Mouse (Mus musculus) neural tube, embryonic 14.5 days (tissue): ENCODE results near the gene Mcee. TPM values are rescaled to one million over a fixed set of nuclear protein-coding genes. Genes with fewer than 3 reads are reported as not detected.

Experiments
- ATAC-seq: fragments of 200-750 bp; cut with Nextera tagmentation; 2 replicates; pipeline ENCODE4 v1.8.0; 2017; ENCODE audit warnings: low read depth, mild to moderate bottlenecking, moderate TSS enrichment, moderate library complexity
- H3K27ac ChIP-seq: fragments of 300-500 bp; sonication (generic); 2 replicates; pipeline ENCODE4 v1.5.1; 2014; ENCODE audit warnings: low read depth, mild to moderate bottlenecking, control low read depth, low read length, moderate library complexity, mixed read lengths
- H3K27me3 ChIP-seq: fragments of 300-500 bp; sonication (generic); 2 replicates; pipeline ENCODE4 v1.6.1; 2014; ENCODE audit warnings: low read length; ENCODE audit not compliant: control insufficient read depth, insufficient read depth
- H3K36me3 ChIP-seq: fragments of 300-500 bp; sonication (generic); 2 replicates; pipeline ENCODE4 v1.6.1; 2014; ENCODE audit warnings: low read length, mixed read lengths; ENCODE audit not compliant: control insufficient read depth, insufficient read depth
- H3K4me1 ChIP-seq: fragments of 300-500 bp; sonication (generic); 2 replicates; pipeline ENCODE4 v1.6.1; 2014; ENCODE audit warnings: low read length; ENCODE audit not compliant: control insufficient read depth, insufficient read depth
- H3K4me2 ChIP-seq: fragments of 300-500 bp; sonication (generic); 2 replicates; pipeline ENCODE4 v1.6.1; 2014; ENCODE audit warnings: mild to moderate bottlenecking, low read depth, low read length, control low read depth
- H3K4me3 ChIP-seq: fragments of 300-500 bp; sonication (generic); 2 replicates; pipeline ENCODE4 v1.5.1; 2014; ENCODE audit warnings: low read depth, low read length, control low read depth, mixed read lengths
- H3K9ac ChIP-seq: fragments of 300-500 bp; sonication (generic); replicated peaks from 2 replicates; pipeline ENCODE4 v1.6.1; 2014; ENCODE audit warnings: low read depth, mild to moderate bottlenecking, control low read depth, low read length, mixed read lengths
- H3K9me3 ChIP-seq: fragments of 300-500 bp; sonication (generic); 2 replicates; pipeline ENCODE4 v1.6.1; 2016; ENCODE audit warnings: low read length; ENCODE audit not compliant: control insufficient read depth
- WGBS: fragments of 180-500 bp; shearing (Covaris S2); extraction: QIAGEN DNeasy Blood & Tissue Kit; methylation state at CpG from one replicate; pipeline ENCODE4 v1.1.7; 2014; 5-methylcytosine and 5-hydroxymethylcytosine counted together
- polyA plus RNA-seq: library from polyadenylated mRNA; unstranded; fragments of >200 nt; fragmentation: Nextera tagmentation; extraction: Ambion mirVana; gene quantifications from 2 replicates; pipeline ENCODE4 v1.2.1, GENCODE M21; 2014

The Mcee gene
- polyA plus RNA-seq, 1 experiment from 2014 or later: 44.8 TPM

DNA sequence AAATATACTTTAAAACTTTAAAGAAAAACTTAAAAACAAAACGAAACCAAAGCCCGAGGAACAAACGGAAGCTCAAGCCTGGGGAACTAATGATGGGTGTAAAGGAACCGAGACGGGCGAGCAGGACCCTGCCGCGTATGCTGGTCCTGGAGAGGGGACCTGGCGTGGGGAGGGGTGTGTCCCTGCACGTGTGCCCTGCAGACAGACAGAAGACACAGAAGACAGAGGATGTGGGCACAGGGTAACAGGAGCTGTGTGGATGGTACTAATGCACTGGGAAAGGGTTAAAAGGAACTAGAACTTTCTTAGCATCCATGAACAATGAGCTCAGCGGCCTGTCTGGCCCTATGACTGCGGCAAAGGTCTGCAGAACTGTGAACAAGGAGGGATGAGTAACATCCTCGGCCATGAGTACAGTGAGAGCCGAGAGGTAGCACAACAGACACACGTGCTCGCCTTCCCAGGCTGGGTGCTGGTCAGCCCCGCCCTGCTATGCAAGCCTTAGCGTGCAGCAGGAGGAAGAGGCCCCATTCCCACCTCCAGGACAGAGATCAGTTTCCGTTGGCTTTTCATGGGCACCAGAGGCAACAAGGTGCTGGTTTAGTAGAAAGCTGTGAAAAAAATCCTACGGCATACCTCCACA is 32.3 kb upstream of the Mcee start:
- H3K4me1 ChIP-seq: no peaks in the 10 kb centered on the region
- peak overlapping the region; percentile 24; the same call in 1 of the 2 replicates for H3K27ac ChIP-seq
- no peaks in the 10 kb centered on the region for H3K27me3 ChIP-seq
- no peaks in the 10 kb centered on the region for H3K9me3 ChIP-seq
- 85% methylated on average over 20 of the region's 20 CpGs for WGBS
- peak; percentile 46; the same call in 1 of the 2 replicates for ATAC-seq
- H3K4me3 ChIP-seq: no peak overlapping the region
- H3K36me3 ChIP-seq: peaks cover 31% of the 10 kb centered on the region; the same call in 1 of the 2 replicates
- H3K9ac ChIP-seq: no peak overlapping the region
- H3K4me2 ChIP-seq: no peak overlapping the region

DNA sequence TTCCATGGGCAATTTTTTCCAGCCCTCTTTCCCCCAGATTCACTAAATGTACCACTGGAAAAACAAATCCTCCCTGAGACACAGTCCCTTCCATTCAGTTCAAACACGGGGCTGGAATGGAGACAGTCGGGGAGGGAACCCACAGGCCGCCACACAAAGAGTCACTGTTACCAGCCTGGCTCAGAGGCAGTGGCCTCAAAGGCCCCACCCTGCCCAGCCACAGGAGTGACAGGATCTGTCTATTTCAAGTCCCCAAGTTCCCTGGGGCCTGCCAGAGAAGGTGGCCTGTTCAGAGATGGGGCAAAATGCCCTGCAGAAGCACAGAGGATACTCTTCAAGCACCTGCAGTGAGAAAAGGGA is 31.8 kb upstream of the Mcee start:
- no peaks in the 10 kb centered on the region for H3K4me1 ChIP-seq
- no peak for ATAC-seq
- H3K9ac ChIP-seq: no peak overlapping the region
- no peak overlapping the region for H3K4me3 ChIP-seq
- peak overlapping the region; percentile 23; the same call in 1 of the 2 replicates for H3K27ac ChIP-seq
- H3K9me3 ChIP-seq: no peaks in the 10 kb centered on the region
- H3K4me2 ChIP-seq: no peak overlapping the region
- peaks cover 31% of the 10 kb centered on the region; the same call in 1 of the 2 replicates for H3K36me3 ChIP-seq
- 62% methylated on average over 3 of the region's 3 CpGs for WGBS
- no peaks in the 10 kb centered on the region for H3K27me3 ChIP-seq

DNA sequence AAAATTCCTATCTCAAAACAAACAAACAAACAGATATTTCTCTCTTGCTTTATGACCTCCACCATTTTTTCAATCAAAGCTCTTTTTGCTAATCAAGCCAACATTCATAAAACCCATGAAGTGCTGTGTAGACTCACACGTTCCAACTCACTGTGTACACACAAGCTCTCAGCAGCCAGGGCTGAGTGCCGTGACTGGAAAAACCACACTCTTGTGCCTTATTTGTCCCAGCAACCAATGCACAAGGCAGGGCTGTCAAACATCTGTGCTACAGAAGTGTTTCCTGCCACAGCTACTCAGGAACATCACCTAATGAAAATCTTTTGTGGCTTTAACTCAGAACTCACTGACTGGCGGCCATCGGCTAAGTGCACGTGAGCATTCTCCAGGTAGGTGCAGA is 26.5 kb upstream of the Mcee start:
- Histone ChIP-seq H3K36me3 (peaks cover 22% of the 10 kb centered on the region), H3K9me3 (no peaks in the 10 kb centered on the region), H3K9ac (no peak overlapping the region), H3K27me3 (no peaks in the 10 kb centered on the region), H3K4me2 (no peak overlapping the region), H3K4me3 (no peak overlapping the region), H3K27ac (no peak overlapping the region), H3K4me1 (no peaks in the 10 kb centered on the region)
- ATAC-seq: no peak
- 97% methylated on average over 5 of the region's 5 CpGs for WGBS

DNA sequence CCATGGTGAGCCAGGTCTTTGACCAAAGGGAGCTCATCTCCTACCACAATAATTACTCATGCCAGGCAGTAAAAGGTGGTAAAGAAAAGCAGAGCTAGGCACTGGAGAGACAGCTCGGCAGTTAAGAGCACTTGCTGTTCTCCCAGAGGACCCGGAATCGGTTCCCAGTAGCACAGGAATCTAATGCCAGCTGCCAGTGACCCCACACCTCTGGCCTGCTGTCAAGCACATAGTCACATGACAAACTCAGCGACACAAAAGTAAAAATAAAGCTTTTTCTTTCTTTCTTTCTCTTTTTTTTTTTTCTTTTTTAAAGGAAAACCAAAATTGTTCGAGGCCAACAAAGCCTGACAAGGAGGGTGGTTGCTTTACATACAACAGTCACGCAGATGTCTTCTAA is 22.6 kb upstream of the Mcee start:
- no peak for ATAC-seq
- 85% methylated on average over 6 of the region's 6 CpGs for WGBS

DNA sequence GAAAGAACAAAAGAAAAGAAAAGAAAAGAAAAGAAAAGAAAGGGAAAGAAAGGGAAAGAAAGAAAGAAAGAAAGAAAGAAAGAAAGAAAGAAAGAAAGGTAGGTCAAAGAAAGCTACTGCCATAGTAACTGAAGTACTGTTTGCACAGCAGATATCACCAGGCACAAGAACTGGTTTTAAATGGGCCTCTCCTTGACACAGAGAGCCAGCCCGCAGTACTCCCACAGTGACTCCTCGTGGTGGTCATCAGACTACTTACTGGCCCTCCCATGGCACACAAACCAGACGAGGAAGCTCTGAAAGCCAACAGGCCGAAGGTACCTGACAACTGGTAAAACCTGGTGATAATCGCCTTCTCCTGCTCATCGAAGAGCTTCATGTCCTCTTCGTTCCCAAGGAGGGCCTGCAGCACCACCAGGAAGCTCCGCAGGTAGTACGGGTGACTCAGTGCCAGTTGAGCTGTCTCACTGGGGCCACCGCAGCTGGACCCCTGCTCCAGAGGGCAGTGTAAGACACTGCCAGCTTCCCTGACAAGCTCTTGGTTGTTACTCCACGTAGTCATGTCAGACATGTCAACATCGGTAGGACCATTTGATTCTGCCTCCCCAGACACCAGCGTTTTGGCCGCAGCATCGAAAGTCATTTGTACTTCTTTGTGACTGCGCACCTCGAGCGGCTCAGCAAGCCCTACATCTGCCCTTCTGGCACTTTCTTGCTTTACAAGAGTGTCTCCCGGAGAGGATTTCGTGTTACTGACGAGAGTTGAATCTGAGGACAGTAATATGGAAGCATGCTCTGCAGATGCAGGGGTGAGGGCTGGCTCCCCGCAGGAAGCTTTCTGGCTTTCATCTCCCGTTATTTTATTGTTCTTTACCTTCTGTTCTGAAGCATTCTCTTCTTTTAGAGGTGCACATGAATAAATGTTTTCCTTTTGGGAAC is 20.2 kb upstream of the Mcee start:
- H3K4me2 ChIP-seq: no peak overlapping the region
- no peaks in the 10 kb centered on the region for H3K27me3 ChIP-seq
- no peaks in the 10 kb centered on the region for H3K9me3 ChIP-seq
- H3K36me3 ChIP-seq: peaks cover 9% of the 10 kb centered on the region; the same call in 1 of the 2 replicates
- no peak for ATAC-seq
- H3K9ac ChIP-seq: 0 out of 2 replicates have a peak overlapping the region, but pooled peaks have one; percentile 2
- H3K4me1 ChIP-seq: peaks cover 4% of the 10 kb centered on the region; the same call in 1 of the 2 replicates
- 87% methylated on average over 23 of the region's 23 CpGs for WGBS
- H3K27ac ChIP-seq: no peak overlapping the region
- H3K4me3 ChIP-seq: no peak overlapping the region

More for the DNA sequence above, 22.6 kb upstream of the Mcee start:
- H3K4me3 ChIP-seq: no peak overlapping the region
- H3K36me3 ChIP-seq: peaks cover 5% of the 10 kb centered on the region; the same call in 1 of the 2 replicates
- peaks cover 4% of the 10 kb centered on the region; the same call in 1 of the 2 replicates for H3K4me1 ChIP-seq
- H3K9me3 ChIP-seq: no peaks in the 10 kb centered on the region
- H3K9ac ChIP-seq: no peak overlapping the region
- H3K27ac ChIP-seq: no peak overlapping the region
- H3K27me3 ChIP-seq: no peaks in the 10 kb centered on the region
- H3K4me2 ChIP-seq: no peak overlapping the region

DNA sequence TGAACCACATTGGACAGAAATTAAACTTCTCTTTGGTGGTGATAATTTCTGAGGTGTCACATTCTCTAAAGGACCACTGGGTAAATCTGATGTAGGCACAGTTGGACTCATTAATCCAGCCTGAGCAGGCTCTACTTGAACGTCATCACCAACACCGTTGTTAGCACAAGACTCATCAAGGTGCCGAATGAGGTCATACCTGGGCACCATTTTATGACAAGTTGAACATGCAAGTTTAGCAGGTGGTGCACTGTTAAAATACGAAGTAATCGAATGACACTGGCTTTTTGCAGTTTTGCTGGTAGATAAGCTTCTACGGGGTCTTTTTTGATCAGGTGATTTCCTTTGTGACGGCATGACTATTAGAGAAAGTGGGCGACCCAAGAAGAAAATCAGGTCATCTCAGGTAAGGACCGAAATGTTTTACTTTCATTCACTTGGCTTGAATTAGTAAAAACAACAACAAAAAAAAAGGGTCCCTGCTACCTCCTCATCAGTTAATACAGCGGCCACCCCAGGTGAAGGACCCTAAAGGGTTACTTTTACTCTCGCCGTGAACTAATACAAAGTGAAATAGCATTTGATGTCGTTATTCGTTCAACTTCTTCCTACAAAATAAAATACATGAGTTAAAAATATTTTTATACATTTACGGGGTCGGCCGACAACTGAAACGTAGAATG is 19.1 kb upstream of the Mcee start:
- Histone ChIP-seq H3K4me1 (peaks cover 4% of the 10 kb centered on the region; the same call in 1 of the 2 replicates), H3K27me3 (no peaks in the 10 kb centered on the region), H3K4me2 (peak overlapping the region; percentile 64), H3K9ac (peak overlapping the region; percentile 67), H3K36me3 (peaks cover 17% of the 10 kb centered on the region), H3K9me3 (no peaks in the 10 kb centered on the region), H3K4me3 (peak overlapping the region; percentile 72), H3K27ac (peak overlapping the region; percentile 89)
- peak; percentile 29; the same call in 1 of the 2 replicates for ATAC-seq
- 14% methylated on average over 18 of the region's 18 CpGs for WGBS

DNA sequence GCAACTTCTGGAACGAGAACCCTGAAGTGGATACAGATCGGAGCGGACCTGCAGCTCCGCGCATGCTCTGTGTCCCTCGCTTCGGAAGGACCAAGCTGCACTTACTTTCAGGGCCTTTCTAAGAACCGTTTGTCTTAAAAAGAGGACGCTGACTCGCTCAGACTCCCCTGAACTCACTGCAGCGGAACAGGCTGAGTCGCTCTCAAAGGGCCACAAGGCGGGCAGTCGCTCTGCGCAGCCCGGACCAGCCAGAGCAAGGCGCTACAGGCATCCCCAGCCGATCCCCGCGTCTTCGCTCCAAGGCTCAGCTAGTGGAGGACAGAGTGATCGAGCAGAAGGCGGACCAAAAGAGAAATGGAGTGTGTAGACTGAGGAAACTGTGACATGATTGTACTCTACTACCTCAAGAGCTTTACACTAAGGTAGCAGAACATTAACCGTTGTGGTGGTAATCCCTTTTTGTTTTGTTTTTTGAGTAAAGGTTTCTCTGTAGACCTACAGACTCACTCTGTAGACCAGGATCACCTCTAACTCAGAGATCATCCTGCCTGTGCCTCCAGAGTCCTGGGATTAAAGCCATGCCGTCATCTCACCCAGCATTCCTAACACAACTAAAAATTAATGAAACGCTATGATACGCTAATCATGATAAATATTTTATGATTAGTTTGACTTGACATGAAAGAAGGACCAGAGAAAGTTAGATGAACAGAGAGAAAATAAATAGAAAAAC is 18.4 kb upstream of the Mcee start, which contains the start of gene Fan1:
Gene Fan1 (minus strand): TSS at position 266 of the 733 bp plus-strand sequence.
- Histone ChIP-seq H3K4me1 (peaks cover 4% of the 10 kb centered on the region; the same call in 1 of the 2 replicates), H3K4me3 (peak within 1 kb of the TSS; percentile 72), H3K27me3 (no peaks in the 10 kb centered on the region), H3K9ac (peak within 1 kb of the TSS; percentile 67), H3K4me2 (peak within 1 kb of the TSS; percentile 64), H3K9me3 (no peaks in the 10 kb centered on the region), H3K27ac (peak within 1 kb of the TSS; percentile 89), H3K36me3 (peaks cover 22% of the 10 kb centered on the region)
- ATAC-seq: peak; percentile 98
- WGBS: 4% methylated on average over 27 of the region's 27 CpGs

DNA sequence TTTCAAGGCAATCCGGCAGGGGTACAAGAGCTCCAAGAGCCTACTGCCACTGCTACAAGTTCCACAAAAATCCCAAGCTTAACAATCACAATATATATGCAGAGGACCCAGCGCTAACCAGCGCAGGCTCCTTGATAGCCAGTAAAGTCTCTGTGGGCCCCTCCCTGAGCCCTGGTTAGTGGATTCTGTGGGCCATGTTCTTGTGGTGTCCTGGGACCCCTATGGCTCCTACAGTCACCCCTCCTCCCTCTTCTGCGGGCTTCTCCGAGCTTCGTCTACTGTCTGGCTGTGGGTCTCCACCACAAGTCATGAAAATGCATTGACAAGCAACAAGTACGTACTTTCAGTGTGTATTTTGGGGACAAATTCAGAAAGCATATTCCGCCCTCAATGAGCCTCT is 928 bp upstream of the Mcee start:
- H3K9me3 ChIP-seq: no peaks in the 10 kb centered on the region
- no peaks in the 10 kb centered on the region for H3K4me1 ChIP-seq
- H3K4me2 ChIP-seq: peak overlapping the region; percentile 80
- H3K27me3 ChIP-seq: no peaks in the 10 kb centered on the region
- peaks cover 17% of the 10 kb centered on the region for H3K36me3 ChIP-seq
- H3K9ac ChIP-seq: peak overlapping the region; percentile 35
- ATAC-seq: no peak
- WGBS: 3% methylated on average over 8 of the region's 8 CpGs
- no peak overlapping the region for H3K27ac ChIP-seq
- H3K4me3 ChIP-seq: peak overlapping the region; percentile 60
